Mouse (Mus musculus) brain, embryonic 14.5 days (tissue): ENCODE data around the gene Srp54b.
"Not testable (repeated sequence)": the region's sequence is repeated elsewhere in the genome, so short reads cannot be mapped to it uniquely, and the experiment has no call there.

Source experiments
- CTCF ChIP-seq: fragments of 200-500 bp; IDR thresholded peaks from 2 replicates; pipeline ENCODE4 v1.5.1; 2012; ENCODE audit warnings: inconsistent platforms, mild to moderate bottlenecking, moderate library complexity, borderline replicate concordance; ENCODE audit not compliant: insufficient read depth, insufficient read length; ENCODE audit errors: extremely low read depth
- POLR2A ChIP-seq: fragments of 200-500 bp; IDR thresholded peaks from 2 replicates; pipeline ENCODE4 v1.6.1; 2012; ENCODE audit warnings: mild to moderate bottlenecking, inconsistent platforms, borderline replicate concordance; ENCODE audit not compliant: poor library complexity, insufficient read depth, insufficient read length, severe bottlenecking; ENCODE audit errors: extremely low read depth

DNA sequence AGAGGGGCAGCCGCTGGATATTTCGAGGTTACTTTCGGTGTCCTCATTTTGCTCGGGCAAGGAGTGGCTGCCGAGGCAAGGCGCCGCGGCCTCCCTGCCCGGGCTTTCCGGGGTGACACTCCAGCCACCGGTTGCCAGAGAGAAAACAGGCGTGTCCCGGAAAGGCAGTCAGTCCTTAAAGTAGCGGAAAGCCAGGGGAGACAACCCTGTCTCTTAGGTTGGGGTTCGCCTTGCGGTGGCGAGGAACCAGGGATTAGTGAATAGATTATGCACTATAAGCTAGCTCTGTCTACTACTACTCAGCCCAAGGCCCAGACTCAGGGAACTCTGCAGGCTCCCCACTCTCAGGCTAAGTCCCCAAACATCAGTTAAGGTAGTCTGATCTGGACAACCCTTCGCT lies 44.9 kb downstream of the Srp54b start:
- TF ChIP-seq CTCF, POLR2A: not testable (repeated sequence)
